Mouse (Mus musculus) E14TG2a.4 (cell line): ENCODE results near the gene Fosl1.
"Not testable (repeated sequence)": the region's sequence is repeated elsewhere in the genome, so short reads cannot be mapped to it uniquely, and the experiment has no call there.

Experiments used
- H3K27me3 ChIP-seq: 2 replicates; pipeline ENCODE4 v1.6.1; 2014; ENCODE audit warnings: low read length, control low read depth; ENCODE audit not compliant: insufficient read depth
- H3K36me3 ChIP-seq: 2 replicates; pipeline ENCODE4 v1.6.1; 2014; ENCODE audit warnings: low read length, control low read depth; ENCODE audit not compliant: insufficient read depth
- H3K4me1 ChIP-seq: replicated peaks from 2 replicates; pipeline ENCODE4 v1.6.1; 2014; ENCODE audit warnings: low read depth, low read length, control low read depth
- H3K4me3 ChIP-seq: replicated peaks from 2 replicates; pipeline ENCODE4 v1.5.1; 2014; ENCODE audit warnings: mild to moderate bottlenecking, low read length
- H3K9me3 ChIP-seq: 2 replicates; pipeline ENCODE4 v1.6.1; 2014; ENCODE audit warnings: low read length, control low read depth
- CTCF ChIP-seq: conservative IDR thresholded peaks from 2 replicates; pipeline ENCODE4 v1.5.1; 2014; ENCODE audit warnings: low read length
- NANOG ChIP-seq: IDR thresholded peaks from 2 replicates; pipeline ENCODE4 v1.6.1; 2014; ENCODE audit warnings: borderline replicate concordance, low read length, mixed read lengths
- POU5F1 ChIP-seq: IDR thresholded peaks from 2 replicates; pipeline ENCODE4 v1.6.1; 2014; ENCODE audit warnings: low read length, borderline replicate concordance

Gene Fosl1

DNA sequence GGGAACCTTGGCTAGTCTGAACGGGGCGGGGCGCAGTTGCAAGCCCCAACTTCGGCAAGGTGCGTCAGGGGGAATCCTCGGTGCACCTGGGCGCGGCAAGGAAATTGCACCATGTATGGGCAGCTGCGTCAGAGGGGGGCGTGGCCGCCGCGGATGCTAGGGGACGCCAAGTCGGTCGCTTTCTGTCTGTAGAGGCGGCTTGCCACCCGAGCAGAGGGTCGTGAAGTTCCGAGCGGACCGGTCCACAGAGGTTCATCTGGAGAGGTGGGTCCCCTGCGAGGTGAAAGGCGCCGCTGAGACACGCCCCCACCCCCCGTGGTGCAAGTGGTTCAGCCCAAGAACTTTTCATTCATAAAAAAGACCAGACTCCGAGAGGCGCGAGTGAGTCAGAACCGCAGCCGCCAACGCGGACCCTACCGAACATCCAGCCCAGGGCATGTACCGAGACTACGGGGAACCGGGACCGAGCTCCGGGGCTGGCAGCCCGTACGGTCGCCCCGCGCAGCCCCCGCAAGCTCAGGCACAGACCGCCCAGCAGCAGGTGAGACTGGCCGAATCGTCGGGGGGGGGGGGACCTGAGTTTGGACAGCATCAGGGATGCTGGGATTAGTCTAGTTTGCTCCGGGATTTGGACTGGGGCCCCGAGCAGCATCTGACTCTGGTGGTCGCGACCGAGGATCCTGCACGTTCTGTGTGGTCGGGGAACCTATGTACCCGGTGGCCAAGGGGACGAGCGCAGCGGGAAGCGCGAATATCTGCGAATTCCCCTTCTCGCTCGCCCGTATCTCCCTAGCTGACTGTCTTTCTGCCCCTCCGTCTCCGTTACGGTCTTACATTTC lies at the start of gene Fosl1:
Fosl1 (plus strand) TSS at position 33 of the 839 bp plus-strand sequence.
- H3K27me3 ChIP-seq, result peaks cover 73% of the 10 kb centered on the region

DNA sequence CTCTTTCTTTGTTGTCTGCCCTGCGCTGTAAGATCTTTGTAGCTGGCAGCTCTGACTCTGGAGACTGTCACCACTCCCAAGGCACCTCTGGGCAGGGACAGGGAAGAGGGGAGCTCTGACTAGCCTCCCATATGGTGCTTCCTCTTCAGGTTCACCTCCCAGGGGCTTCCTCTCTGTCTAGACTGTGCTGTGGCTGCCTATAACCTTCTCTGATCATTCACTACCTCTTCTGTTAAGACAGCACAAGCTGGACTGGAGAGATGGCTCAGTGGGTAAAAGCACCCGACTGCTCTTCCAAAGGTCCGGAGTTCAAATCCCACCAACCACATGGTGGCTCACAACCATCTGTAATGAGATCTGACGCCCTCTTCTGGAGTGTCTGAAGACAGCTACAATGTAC lies 46.3 kb upstream of the Fosl1 start:
- not testable (repeated sequence) for H3K9me3 ChIP-seq, H3K36me3 ChIP-seq

More for the DNA sequence above, at the start of gene Fosl1:
- H3K9me3 ChIP-seq, result no peaks in the 10 kb centered on the region
- TF ChIP-seq CTCF, result no peak
- no peak for TF ChIP-seq NANOG
- TF ChIP-seq POU5F1, result no peak
- H3K36me3 ChIP-seq, result peaks cover 6% of the 10 kb centered on the region; the same call in 1 of the 2 replicates
- H3K4me3 ChIP-seq, result peak within 1 kb of the TSS; percentile 83
- H3K4me1 ChIP-seq, result peaks cover 30% of the 10 kb centered on the region

DNA sequence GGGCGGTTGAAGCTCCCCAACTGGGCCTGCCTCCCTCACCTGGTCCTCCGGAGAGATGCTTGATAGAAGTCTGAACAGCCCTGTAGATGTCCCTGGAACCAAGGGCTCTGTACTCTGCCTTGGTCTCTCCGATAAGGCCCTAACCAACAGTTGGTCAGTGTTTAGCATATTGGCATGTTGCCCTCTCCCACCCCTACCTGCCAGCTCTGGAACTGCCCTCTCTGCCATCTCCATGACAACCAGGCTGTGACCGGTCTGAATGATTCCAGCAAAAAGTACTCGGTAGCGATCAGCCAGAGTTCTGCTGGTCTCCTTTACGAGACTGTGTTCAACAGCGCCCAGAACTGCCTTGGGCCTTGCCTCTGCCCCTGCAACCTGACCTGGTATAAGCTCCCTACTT lies 45.1 kb upstream of the Fosl1 start, which contains the start of gene Tsga10ip:
Tsga10ip (minus strand) TSS at position 234 of the 400 bp plus-strand sequence.
- Histone ChIP-seq H3K4me3 (no peak within 1 kb of the TSS), H3K9me3 (no peaks in the 10 kb centered on the region), H3K27me3 (no peaks in the 10 kb centered on the region), H3K4me1 (peaks cover 29% of the 10 kb centered on the region), H3K36me3 (no peaks in the 10 kb centered on the region)
- TF ChIP-seq NANOG, result no peak
- no peak for TF ChIP-seq POU5F1
- TF ChIP-seq CTCF, result no peak

More for the DNA sequence above, 46.3 kb upstream of the Fosl1 start:
- not testable (repeated sequence) for H3K27me3 ChIP-seq
- H3K4me3 ChIP-seq, result peak overlapping the region; percentile 49
- H3K4me1 ChIP-seq, result peaks cover 23% of the 10 kb centered on the region

GRCm38 (mm10) chr19:5405924-5406323 lies 41.4 kb upstream of the Fosl1 start:
- TF ChIP-seq CTCF (no peak), POU5F1 (no peak), NANOG (no peak)

GRCm38 (mm10) chr19:5406531-5407126 lies 40.7 kb upstream of the Fosl1 start:
- H3K36me3 ChIP-seq, H3K27me3 ChIP-seq, H3K9me3 ChIP-seq: not testable (repeated sequence)
- peak overlapping the region; percentile 80 for H3K4me3 ChIP-seq
- H3K4me1 ChIP-seq, result peaks cover 43% of the 10 kb centered on the region

More at GRCm38 (mm10) chr19:5405924-5406323, 41.4 kb upstream of the Fosl1 start:
- peak overlapping the region; percentile 65 for H3K4me3 ChIP-seq
- H3K9me3 ChIP-seq, result no peaks in the 10 kb centered on the region
- no peaks in the 10 kb centered on the region for H3K36me3 ChIP-seq
- no peaks in the 10 kb centered on the region for H3K27me3 ChIP-seq
- H3K4me1 ChIP-seq, result peaks cover 45% of the 10 kb centered on the region

- no peaks in the 10 kb centered on the region for H3K9me3 ChIP-seq
- peak overlapping the region; percentile 80 for H3K4me3 ChIP-seq
- H3K36me3 ChIP-seq, result no peaks in the 10 kb centered on the region
- no peak for TF ChIP-seq POU5F1
- peak; percentile 51 for TF ChIP-seq CTCF
- no peaks in the 10 kb centered on the region for H3K27me3 ChIP-seq
- peaks cover 48% of the 10 kb centered on the region for H3K4me1 ChIP-seq
Observed at GRCm38 (mm10) chr19:5407133-5407532, 40.2 kb upstream of the Fosl1 start.

- Histone ChIP-seq H3K36me3 (no peaks in the 10 kb centered on the region), H3K4me1 (peaks cover 48% of the 10 kb centered on the region), H3K27me3 (no peaks in the 10 kb centered on the region), H3K4me3 (0 out of 2 replicates have a peak overlapping the region, but pooled peaks have one; percentile 17), H3K9me3 (no peaks in the 10 kb centered on the region)
- TF ChIP-seq CTCF, result no peak
- no peak for TF ChIP-seq NANOG
- TF ChIP-seq POU5F1, result no peak
Observed at GRCm38 (mm10) chr19:5408057-5409001, 39.0 kb upstream of the Fosl1 start.

GRCm38 (mm10) chr19:5409068-5409467 lies 38.3 kb upstream of the Fosl1 start:
- H3K36me3 ChIP-seq, result no peaks in the 10 kb centered on the region
- no peaks in the 10 kb centered on the region for H3K27me3 ChIP-seq
- H3K4me1 ChIP-seq, result peaks cover 48% of the 10 kb centered on the region
- no peak overlapping the region for H3K4me3 ChIP-seq
- TF ChIP-seq POU5F1 (no peak), NANOG (no peak)
- H3K9me3 ChIP-seq, result no peaks in the 10 kb centered on the region
